ENCODE assay signal across 28 mouse cellular contexts in the genomic region with DNA sequence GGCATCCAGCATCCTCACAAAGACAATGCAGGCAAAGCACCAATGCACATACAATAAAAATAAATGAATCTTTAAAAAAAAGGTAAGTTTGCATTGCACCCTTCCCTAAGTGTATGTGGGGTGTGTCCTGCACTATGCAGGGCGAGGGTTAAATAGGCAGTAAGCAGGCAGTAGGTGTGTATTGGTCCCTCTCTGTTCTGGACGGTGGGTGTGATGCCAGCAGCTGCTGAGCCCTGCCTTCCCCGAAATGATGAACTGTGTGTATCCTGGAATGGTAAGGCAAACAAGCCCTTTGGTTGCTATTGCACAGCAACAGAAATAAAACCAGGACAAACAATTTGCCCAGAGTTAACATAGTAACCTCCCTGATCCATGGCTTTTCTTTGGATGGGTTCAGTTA.
"Had no signal": no experiment of that assay in that cellular context is flagged by ENCODE, and none has a peak within 500 bp of the region (broad histone marks: within the 10 kb centered on the region; RNA-seq: fewer than 3 reads in every experiment).

No protein-coding gene starts in this region.

- H3K27me3 ChIP-seq: embryonic facial prominence, embryonic 12.5 days; embryonic facial prominence, embryonic 13.5 days; embryonic facial prominence, embryonic 15.5 days; forebrain, embryonic 12.5 days; forebrain, embryonic 13.5 days; forebrain, embryonic 15.5 days had no signal

- DNase-seq: cerebellum, adult 18-20 months; cerebellum, adult 2 months; cerebellum, adult 8-10 months; cerebellum, adult 9-10 months; cerebellum, adult 9-11 months; cerebellum, postnatal 10 days; cerebellum, postnatal 14 days; cerebellum, postnatal 25 days; cerebellum, postnatal 36 days; embryo, embryonic 11 days; forebrain, postnatal 0 days; gastrocnemius, adult 2 months; gastrocnemius, postnatal 10 days; gastrocnemius, postnatal 14 days; gastrocnemius, postnatal 25 days; gastrocnemius, postnatal 36 days; heart, adult 18-20 months had no signal

- H3K4me2 ChIP-seq: embryonic facial prominence, embryonic 12.5 days; embryonic facial prominence, embryonic 13.5 days; embryonic facial prominence, embryonic 15.5 days; forebrain, embryonic 12.5 days; forebrain, embryonic 13.5 days; forebrain, embryonic 15.5 days had no signal

- H3K36me3 ChIP-seq: embryonic facial prominence, embryonic 10.5 days; embryonic facial prominence, embryonic 12.5 days; embryonic facial prominence, embryonic 13.5 days; embryonic facial prominence, embryonic 15.5 days; forebrain, embryonic 12.5 days; forebrain, embryonic 15.5 days had no signal

- H3K4me3 ChIP-seq: embryonic facial prominence, embryonic 10.5 days; embryonic facial prominence, embryonic 12.5 days; embryonic facial prominence, embryonic 13.5 days; embryonic facial prominence, embryonic 15.5 days; erythroblast, embryonic 14.5 days; forebrain, embryonic 10.5 days; forebrain, embryonic 12.5 days; forebrain, embryonic 13.5 days; forebrain, embryonic 15.5 days; gastrocnemius, adult 2 months had no signal

- H3K9me3 ChIP-seq: embryonic facial prominence, embryonic 10.5 days; embryonic facial prominence, embryonic 12.5 days; embryonic facial prominence, embryonic 13.5 days; embryonic facial prominence, embryonic 15.5 days; forebrain, embryonic 10.5 days; forebrain, embryonic 12.5 days; forebrain, embryonic 13.5 days; forebrain, embryonic 15.5 days had no signal

- H3K9ac ChIP-seq: embryonic facial prominence, embryonic 12.5 days; embryonic facial prominence, embryonic 13.5 days; embryonic facial prominence, embryonic 15.5 days; forebrain, embryonic 12.5 days; forebrain, embryonic 13.5 days; forebrain, embryonic 15.5 days; forebrain, postnatal 0 days had no signal

- H3K27ac ChIP-seq: embryonic facial prominence, embryonic 10.5 days; embryonic facial prominence, embryonic 12.5 days; embryonic facial prominence, embryonic 13.5 days; embryonic facial prominence, embryonic 15.5 days; forebrain, embryonic 10.5 days; forebrain, embryonic 12.5 days; forebrain, embryonic 13.5 days; forebrain, embryonic 15.5 days; gastrocnemius, adult 2 months had no signal

- H3K4me1 ChIP-seq: embryonic facial prominence, embryonic 12.5 days; embryonic facial prominence, embryonic 15.5 days; forebrain, embryonic 12.5 days had no signal

- ATAC-seq: forebrain, embryonic 13.5 days; forebrain, embryonic 14.5 days; forebrain, embryonic 15.5 days; forebrain, embryonic 16.5 days; forebrain, postnatal 0 days had no signal
